Mouse (Mus musculus) hindbrain, embryonic 16.5 days (tissue): Measurements from ENCODE around the gene Tmem156. TPM values are rescaled to one million over a fixed set of nuclear protein-coding genes. Genes with fewer than 3 reads are reported as not detected.
A peak's percentile ranks its signal among the peaks of the same experiment; 100 is the strongest.
"Not testable (repeated sequence)": the region's sequence is repeated elsewhere in the genome, so short reads cannot be mapped to it uniquely, and the experiment has no call there.

ENCODE experiments used
- ATAC-seq: fragments of 200-750 bp; cut with Nextera tagmentation; 2 replicates; pipeline ENCODE4 v1.8.0; 2017; ENCODE audit warnings: moderate TSS enrichment, moderate library complexity
- H3K27ac ChIP-seq: fragments of 300-500 bp; sonication (generic); 2 replicates; pipeline ENCODE4 v1.5.1; 2014; ENCODE audit warnings: low read depth, mild to moderate bottlenecking, control low read depth, low read length, moderate library complexity
- H3K27me3 ChIP-seq: fragments of 300-500 bp; sonication (generic); replicated peaks from 2 replicates; pipeline ENCODE4 v1.6.1; 2014; ENCODE audit warnings: low read length; ENCODE audit not compliant: control insufficient read depth, insufficient read depth
- H3K36me3 ChIP-seq: fragments of 300-500 bp; sonication (generic); 2 replicates; pipeline ENCODE4 v1.6.1; 2014; ENCODE audit warnings: mild to moderate bottlenecking, low read length, moderate library complexity, mixed read lengths; ENCODE audit not compliant: control insufficient read depth, insufficient read depth
- H3K4me1 ChIP-seq: fragments of 300-500 bp; sonication (generic); 2 replicates; pipeline ENCODE4 v1.6.1; 2014; ENCODE audit warnings: low read depth, low read length; ENCODE audit not compliant: control insufficient read depth, insufficient read depth
- H3K4me2 ChIP-seq: fragments of 300-500 bp; sonication (generic); 2 replicates; pipeline ENCODE4 v1.6.1; 2014; ENCODE audit warnings: mild to moderate bottlenecking, low read length, control low read depth, moderate library complexity
- H3K4me3 ChIP-seq: fragments of 300-500 bp; sonication (generic); 2 replicates; pipeline ENCODE4 v1.5.1; 2014; ENCODE audit warnings: mild to moderate bottlenecking, low read length, control low read depth, moderate library complexity
- H3K9ac ChIP-seq: fragments of 300-500 bp; sonication (generic); 2 replicates; pipeline ENCODE4 v1.6.1; 2014; ENCODE audit warnings: low read depth, mild to moderate bottlenecking, control low read depth, low read length, moderate library complexity
- H3K9me3 ChIP-seq: fragments of 300-500 bp; sonication (generic); 2 replicates; pipeline ENCODE4 v1.6.1; 2014; ENCODE audit warnings: mild to moderate bottlenecking, low read length, moderate library complexity; ENCODE audit not compliant: control insufficient read depth
- WGBS: fragments of 180-500 bp; shearing (Covaris S2); extraction: QIAGEN DNeasy Blood & Tissue Kit; methylation state at CpG from one replicate; pipeline ENCODE4 v1.1.7; 2014; 5-methylcytosine and 5-hydroxymethylcytosine counted together
- polyA plus RNA-seq: library from polyadenylated mRNA; unstranded; fragments of >200 nt; fragmentation: Nextera tagmentation; extraction: Ambion mirVana; gene quantifications from 2 replicates; pipeline ENCODE4 v1.2.1, GENCODE M21; 2015

Tmem156 gene
- polyA plus RNA-seq, 1 experiment from 2014 or later = not detected

DNA sequence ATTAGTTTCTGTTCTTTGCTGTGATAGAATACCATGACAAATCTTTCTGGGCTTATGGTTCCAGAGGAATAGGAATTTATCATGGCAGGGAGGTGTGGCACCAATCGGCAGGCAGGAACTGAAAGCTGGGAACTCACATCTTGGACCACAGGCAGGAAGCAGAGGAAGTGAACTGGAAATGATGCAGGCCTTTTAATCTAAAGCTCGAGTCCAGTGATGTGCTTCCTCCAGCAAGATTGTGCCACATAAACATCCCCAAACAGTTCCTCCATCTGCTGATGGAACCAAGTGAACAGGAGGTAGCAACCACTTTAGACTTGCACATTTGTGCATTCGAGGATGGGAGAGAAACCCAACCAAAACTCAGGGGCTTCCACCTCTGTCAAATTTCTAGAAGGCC is 28.0 kb upstream of the Tmem156 start:
- Histone ChIP-seq H3K36me3 (no peaks in the 10 kb centered on the region), H3K4me3 (no peak overlapping the region), H3K9me3 (no peaks in the 10 kb centered on the region), H3K27ac (no peak overlapping the region), H3K4me1 (no peaks in the 10 kb centered on the region), H3K4me2 (no peak overlapping the region), H3K27me3 (no peaks in the 10 kb centered on the region), H3K9ac (no peak overlapping the region)
- whole genome bisulfite sequencing = 67% methylated on average over 3 of the region's 3 CpGs
- no peak for ATAC-seq

DNA sequence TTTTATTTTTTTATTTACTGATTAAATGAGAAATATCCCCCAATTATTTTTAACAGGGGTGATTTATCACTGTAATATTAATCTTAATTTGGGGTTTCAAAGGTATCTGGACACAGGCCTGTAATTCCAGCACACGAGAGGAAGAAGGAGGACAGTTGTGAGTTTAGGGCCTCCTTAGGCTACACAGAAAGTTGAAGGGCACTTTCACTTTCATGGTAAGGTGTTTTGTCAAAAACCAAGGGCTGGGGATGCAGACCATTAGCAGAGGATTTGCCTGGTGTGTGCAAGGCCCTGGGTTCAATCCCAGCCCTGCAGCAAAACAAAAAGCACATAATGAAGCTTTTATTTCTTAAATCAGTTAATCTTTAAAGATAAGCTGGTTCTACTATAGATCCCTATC is 27.6 kb upstream of the Tmem156 start:
- Histone ChIP-seq H3K4me3 (no peak overlapping the region), H3K4me2 (no peak overlapping the region), H3K4me1 (no peaks in the 10 kb centered on the region), H3K27ac (no peak overlapping the region), H3K36me3 (no peaks in the 10 kb centered on the region), H3K9me3 (no peaks in the 10 kb centered on the region), H3K27me3 (no peaks in the 10 kb centered on the region), H3K9ac (no peak overlapping the region)
- WGBS = 82% methylated on average over 1 of the region's 1 CpGs
- ATAC-seq = no peak

DNA sequence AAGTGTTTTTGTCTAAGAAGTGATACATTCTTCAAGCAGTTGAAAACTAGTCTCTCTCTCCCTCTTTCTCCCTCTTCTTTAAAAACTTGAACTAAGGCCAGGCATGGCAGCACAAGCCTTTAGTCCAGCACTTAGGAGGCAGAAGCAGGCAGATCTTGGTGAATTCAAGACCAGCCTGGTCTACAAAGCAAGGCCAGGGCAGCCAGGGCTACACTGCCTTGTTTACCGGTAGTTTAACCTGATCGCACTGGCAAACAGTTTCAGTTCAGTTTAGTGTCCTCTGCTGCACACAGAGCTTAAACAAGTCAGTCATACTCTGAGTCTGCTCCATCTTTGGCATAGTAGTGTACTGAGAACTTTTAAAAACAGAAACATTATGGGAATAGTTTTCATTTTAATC is 24.9 kb upstream of the Tmem156 start:
- H3K9ac ChIP-seq = no peak overlapping the region

DNA sequence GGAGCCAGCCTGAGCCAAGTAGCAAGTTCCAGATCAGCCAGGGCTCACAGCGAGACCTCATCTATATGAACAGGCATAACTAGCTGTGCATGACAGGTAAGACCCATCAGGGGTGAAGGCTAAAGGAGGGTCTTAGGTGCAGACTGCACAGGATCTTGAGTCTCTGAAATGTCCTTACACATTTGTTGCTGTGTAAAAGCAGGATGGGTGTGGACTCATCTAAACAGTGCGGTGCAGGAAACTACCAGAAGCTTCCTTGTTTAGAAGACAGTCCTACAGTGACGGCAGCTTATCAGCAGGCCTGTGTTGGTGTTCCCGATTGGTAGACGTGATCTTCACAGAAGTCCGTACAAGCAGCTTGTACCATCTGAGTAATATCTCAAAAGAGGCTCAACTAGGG is 21.4 kb upstream of the Tmem156 start:
- no peaks in the 10 kb centered on the region for H3K36me3 ChIP-seq
- H3K4me3 ChIP-seq = no peak overlapping the region
- no peak overlapping the region for H3K9ac ChIP-seq
- no peak for ATAC-seq
- H3K9me3 ChIP-seq = no peaks in the 10 kb centered on the region
- no peak overlapping the region for H3K27ac ChIP-seq
- H3K4me2 ChIP-seq = no peak overlapping the region
- no peaks in the 10 kb centered on the region for H3K27me3 ChIP-seq
- 96% methylated on average over 6 of the region's 6 CpGs for WGBS
- no peaks in the 10 kb centered on the region; the same call in 1 of the 2 replicates for H3K4me1 ChIP-seq

More for the DNA sequence above, 24.9 kb upstream of the Tmem156 start:
- no peak for ATAC-seq
- Histone ChIP-seq H3K4me2 (no peak overlapping the region), H3K27ac (no peak overlapping the region), H3K27me3 (no peaks in the 10 kb centered on the region), H3K36me3 (no peaks in the 10 kb centered on the region), H3K4me3 (no peak overlapping the region), H3K9me3 (no peaks in the 10 kb centered on the region), H3K4me1 (no peaks in the 10 kb centered on the region)
- WGBS = 93% methylated on average over 2 of the region's 2 CpGs

DNA sequence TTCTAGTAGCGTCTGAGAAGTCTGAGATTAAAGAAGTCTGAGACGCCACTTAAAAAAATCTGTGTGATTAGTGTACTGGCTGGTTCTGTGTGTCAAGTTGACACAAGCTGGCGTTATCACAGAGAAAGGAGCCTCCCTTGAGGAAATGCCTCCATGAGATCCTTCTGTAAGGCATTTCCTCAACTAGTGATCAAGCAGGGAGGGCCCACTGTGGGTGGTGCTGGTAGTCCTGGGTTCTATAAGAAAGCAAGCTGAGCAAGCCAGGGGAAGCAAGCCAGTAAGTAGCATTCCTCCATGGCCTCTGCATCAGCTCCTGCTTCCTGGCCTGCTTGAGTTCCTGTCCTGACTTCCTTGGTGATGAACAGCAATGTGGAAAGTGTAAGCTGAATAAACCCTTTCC is 20.3 kb upstream of the Tmem156 start:
- not testable (repeated sequence) for ATAC-seq, H3K36me3 ChIP-seq, H3K27me3 ChIP-seq, H3K4me2 ChIP-seq, H3K27ac ChIP-seq, H3K4me1 ChIP-seq, H3K9ac ChIP-seq, H3K9me3 ChIP-seq, H3K4me3 ChIP-seq
- WGBS = 86% methylated on average over 3 of the region's 3 CpGs

DNA sequence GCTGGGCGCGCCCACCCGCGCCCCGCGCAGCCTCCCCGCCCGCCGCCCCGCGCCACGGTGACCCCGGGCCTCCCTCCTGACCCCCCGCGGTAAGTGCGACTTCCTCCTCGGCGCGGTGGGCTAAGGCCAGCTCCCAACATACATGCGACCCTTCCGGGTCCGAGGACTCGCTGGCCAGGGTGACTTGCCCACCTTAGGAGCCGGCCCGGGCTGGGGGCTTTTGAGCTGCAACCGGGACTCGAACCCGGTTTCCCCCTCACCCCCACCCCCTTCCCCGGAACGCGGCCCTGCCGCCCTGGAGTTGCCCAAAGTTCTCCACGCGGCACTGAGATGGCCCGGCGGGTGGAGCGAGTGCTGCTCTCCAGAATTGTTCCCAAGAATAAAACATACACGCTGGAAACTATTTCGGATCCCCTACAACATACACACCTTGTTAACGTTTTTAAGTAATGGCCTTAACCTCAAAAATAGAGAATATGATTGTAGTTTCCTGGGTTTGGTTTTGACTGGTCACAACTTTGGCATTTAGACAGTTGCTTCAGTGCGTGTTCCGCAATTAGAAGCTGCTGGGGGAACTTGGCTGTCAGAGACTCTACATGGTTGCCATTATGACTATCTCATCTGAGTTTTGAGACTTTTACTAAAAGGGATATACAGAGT is 16.0 kb upstream of the Tmem156 start:
- ATAC-seq = peak; percentile 67; the same call in 1 of the 2 replicates
- Histone ChIP-seq H3K27ac (peak overlapping the region; percentile 72), H3K36me3 (no peaks in the 10 kb centered on the region), H3K9ac (peak overlapping the region; percentile 87), H3K27me3 (no peaks in the 10 kb centered on the region), H3K4me3 (peak overlapping the region; percentile 85), H3K4me1 (peaks cover 4% of the 10 kb centered on the region; the same call in 1 of the 2 replicates), H3K4me2 (peak overlapping the region; percentile 79), H3K9me3 (no peaks in the 10 kb centered on the region)
- WGBS = 2% methylated on average over 42 of the region's 42 CpGs

DNA sequence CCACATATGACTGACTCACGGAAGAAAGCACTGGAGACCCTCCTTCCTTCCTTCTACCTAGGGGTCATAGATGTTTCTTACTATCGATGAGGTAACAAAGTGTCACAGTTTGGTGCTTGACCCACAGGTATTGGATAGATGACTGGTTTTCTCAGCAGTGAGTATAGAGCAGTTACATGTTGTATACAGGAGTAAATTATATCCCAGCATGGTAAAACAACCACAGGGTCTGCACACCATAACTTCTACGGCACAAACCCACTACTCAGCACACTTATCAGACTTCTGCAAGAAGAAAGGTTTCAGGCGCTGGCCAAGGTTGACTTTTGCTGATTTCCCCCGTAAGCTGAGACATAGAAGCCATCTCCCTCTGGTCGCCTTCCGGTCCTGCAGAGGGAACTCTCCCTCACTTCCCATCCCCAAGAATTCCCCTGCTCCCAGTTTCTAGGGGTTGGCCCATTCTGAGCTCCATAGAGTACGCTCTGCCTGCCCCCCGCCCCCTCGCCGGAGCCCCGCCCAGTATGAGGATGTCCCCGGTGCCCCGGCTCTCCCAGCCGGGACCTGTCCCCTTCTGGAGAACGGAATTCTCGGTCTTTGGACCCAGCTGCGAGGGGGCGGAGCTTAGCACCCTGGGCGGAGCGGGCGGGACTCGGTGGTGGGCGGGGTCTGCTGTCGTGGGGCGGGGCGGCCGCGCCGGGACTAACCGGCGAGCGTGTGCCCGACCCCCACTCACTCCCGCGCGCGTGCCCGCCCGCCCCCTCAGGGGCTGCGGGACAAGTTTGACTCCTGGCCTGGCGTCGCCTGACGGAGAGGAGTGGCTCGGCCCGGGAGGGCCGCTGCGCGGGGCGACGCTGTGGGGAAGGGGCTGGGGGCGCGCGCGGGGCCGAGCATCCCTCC is 15.2 kb upstream of the Tmem156 start, which contains the start of gene Klhl5:
Klhl5 (plus strand) TSS at position 664 of the 897 bp plus-strand sequence.
- Histone ChIP-seq H3K27me3 (no peaks in the 10 kb centered on the region), H3K36me3 (no peaks in the 10 kb centered on the region), H3K4me2 (peak within 1 kb of the TSS; percentile 79), H3K27ac (peak within 1 kb of the TSS; percentile 72), H3K9me3 (no peaks in the 10 kb centered on the region), H3K4me3 (peak within 1 kb of the TSS; percentile 85), H3K4me1 (peaks cover 4% of the 10 kb centered on the region; the same call in 1 of the 2 replicates), H3K9ac (peak within 1 kb of the TSS; percentile 87)
- ATAC-seq = peak; percentile 93
- WGBS = 3% methylated on average over 52 of the region's 56 CpGs

DNA sequence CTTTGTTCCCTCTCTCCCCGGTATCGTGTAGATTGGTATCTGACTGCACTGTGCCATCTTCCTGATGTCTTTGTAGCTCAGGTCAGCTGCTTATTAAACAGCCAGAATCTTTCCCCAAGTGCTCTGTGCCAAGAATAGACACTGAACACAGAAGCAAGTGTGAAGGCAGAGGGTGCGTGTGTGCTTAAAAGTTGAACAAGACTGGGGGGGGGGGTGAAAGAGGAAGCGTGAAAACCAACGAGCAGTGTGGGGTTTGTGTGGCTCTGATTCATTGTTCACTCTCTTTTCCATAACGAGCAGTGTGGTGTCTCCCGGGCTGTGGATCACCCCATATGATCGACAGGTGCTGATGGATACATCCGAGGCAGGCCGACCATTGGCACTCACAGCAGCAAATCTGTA is 10.7 kb upstream of the Tmem156 start:
- Histone ChIP-seq H3K9ac (no peak overlapping the region), H3K27ac (no peak overlapping the region), H3K27me3 (no peaks in the 10 kb centered on the region), H3K4me1 (0 out of 2 replicates have a peak, but pooled peaks cover 4% of the 10 kb centered on the region), H3K4me2 (no peak overlapping the region), H3K36me3 (no peaks in the 10 kb centered on the region), H3K4me3 (no peak overlapping the region), H3K9me3 (no peaks in the 10 kb centered on the region)
- 67% methylated on average over 10 of the region's 10 CpGs for WGBS
- ATAC-seq = no peak

DNA sequence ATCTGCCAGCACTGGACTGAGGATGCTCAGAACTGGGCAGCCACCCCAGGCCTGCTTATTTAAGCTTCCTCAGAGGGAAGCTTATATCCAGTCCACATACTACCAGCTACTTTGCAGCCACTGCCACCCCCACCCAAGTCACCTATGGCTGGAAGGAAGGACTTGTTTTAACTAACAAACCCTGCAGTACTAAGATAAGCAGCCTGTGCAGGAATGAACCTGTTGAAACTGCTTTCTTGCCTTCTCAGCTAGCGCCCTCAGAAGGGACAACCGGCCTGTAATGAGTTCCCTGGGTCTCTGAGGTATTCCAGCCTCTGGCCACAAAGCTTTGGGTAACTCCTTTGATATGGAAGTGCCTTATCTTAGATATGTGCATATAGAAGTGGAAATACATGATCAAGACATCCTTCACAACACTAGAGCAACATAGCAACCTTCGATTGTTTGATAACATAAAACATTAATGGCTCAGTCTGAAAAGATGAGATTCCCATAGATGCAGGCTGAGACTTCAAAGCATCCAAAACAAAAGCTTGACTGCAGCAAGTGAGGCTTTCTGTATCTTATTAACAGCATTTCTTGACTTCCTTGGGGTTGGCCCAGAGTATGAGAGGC is 10.2 kb upstream of the Tmem156 start:
- no peak overlapping the region for H3K27ac ChIP-seq
- no peaks in the 10 kb centered on the region for H3K36me3 ChIP-seq
- 73% methylated on average over 3 of the region's 3 CpGs for WGBS
- H3K27me3 ChIP-seq = no peaks in the 10 kb centered on the region
- no peak overlapping the region for H3K4me3 ChIP-seq
- H3K4me1 ChIP-seq = 0 out of 2 replicates have a peak, but pooled peaks cover 4% of the 10 kb centered on the region
- ATAC-seq = no peak
- H3K4me2 ChIP-seq = no peak overlapping the region
- H3K9ac ChIP-seq = no peak overlapping the region
- no peaks in the 10 kb centered on the region for H3K9me3 ChIP-seq
